Mouse (Mus musculus) adrenal gland, postnatal 4 days (tissue): ENCODE measurements around the gene Slco3a1. TPM values are rescaled to one million over a fixed set of nuclear protein-coding genes. Genes with fewer than 3 reads are reported as not detected.

Experiments
- microRNA-seq: library from miRNA; unstranded; fragments of <30 nt; microRNA quantifications from one replicate; pipeline ENCODE4 v1.2.0, GENCODE M21; 2021
- total RNA-seq, 2 experiments: library from RNA; stranded (reverse); gene quantifications; 2 replicates each; pipeline ENCODE4 v1.2.3; 2021

The Slco3a1 gene
- total RNA-seq, 2 experiments from 2014 or later: 29.4 to 37.4 TPM

Small RNAs within 50 kb of the gene (microRNA-seq; reads per million reads assigned to microRNA genes)
- not detected for gene Gm27459
